Mouse (Mus musculus): ENCODE results near the gene Olfr1418. TPM values are rescaled to one million over a fixed set of nuclear protein-coding genes. Genes with fewer than 3 reads are reported as not detected.

Olfr1418 gene
- total RNA-seq (2015; ENCODE audit: low replicate concordance) (not detected in 2 replicates), total RNA-seq (2017; ENCODE audit: low replicate concordance) (not detected in 2 replicates)

DNA sequence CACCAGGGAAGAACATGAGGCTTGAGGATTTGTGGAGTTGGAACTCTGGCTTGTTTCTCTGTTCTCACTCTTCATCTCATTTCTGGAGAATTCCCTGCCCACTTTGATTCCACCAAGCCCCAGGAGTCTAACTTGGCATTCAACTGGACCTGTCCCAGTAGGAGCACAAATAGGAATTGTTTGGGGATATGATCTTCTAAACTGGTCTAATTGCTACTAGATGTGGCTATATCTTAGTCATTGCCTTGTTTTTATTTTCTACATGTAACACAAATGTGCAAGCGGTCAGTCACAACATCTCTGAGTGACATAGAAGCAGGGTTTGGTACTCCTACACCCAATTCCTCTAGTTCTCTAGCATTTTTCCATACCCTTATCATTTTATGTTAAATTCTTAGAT lies at the start of gene Olfr1418:
Gene Olfr1418, minus strand, starts transcription at position 101 of the 400 bp plus-strand sequence.
- ATAC-seq (replicated peaks; ENCODE audit: low FRiP score, poor library complexity, severe bottlenecking): no peak

DNA sequence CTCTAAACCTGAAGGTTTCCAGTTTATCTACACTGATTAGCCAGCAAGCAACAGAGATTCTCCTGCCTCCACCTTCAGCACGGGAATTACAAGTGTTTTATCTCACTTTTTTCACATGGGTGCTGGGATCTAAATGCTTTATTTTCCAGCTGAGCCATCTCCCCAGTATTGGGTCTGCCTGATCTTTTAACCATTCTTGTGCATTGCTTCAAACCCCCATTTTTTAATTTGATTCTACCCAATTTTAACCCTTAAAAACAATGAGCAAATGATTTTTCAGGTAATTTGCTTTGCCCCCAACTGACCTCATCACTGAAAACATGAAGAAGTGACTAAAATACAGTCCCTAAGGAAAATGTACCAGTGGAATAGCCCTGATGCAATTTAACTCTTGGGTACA lies 25.4 kb upstream of the Olfr1418 start, which contains the start of gene Olfr1420:
Gene Olfr1420, plus strand, starts transcription at position 301 of the 400 bp plus-strand sequence.
- no peak for ATAC-seq (replicated peaks; ENCODE audit: low FRiP score, poor library complexity, severe bottlenecking)

DNA sequence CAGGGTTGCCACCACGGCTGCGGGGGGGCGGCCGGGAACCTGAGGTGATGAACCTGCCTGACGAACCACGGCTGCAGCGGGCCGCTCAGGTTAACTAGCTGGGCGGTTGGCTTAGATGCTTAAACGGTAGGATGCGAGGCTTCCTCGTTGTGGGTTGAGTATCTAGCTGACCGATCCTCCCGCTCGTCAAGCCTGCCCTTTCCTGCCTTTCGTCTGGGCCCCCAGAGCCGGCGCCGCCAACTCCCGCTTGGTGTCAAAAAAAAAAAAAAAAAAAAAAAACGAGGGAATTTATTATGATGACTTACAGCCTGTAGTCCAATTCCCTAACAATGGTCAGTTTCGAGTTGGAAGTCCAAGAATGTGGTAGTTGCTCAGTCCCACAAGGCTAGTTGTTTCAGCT lies 17.5 kb upstream of the Olfr1418 start:
- ATAC-seq (replicated peaks; ENCODE audit: low FRiP score, poor library complexity, severe bottlenecking): peak; percentile 59; the same call in 1 of the 2 replicates

DNA sequence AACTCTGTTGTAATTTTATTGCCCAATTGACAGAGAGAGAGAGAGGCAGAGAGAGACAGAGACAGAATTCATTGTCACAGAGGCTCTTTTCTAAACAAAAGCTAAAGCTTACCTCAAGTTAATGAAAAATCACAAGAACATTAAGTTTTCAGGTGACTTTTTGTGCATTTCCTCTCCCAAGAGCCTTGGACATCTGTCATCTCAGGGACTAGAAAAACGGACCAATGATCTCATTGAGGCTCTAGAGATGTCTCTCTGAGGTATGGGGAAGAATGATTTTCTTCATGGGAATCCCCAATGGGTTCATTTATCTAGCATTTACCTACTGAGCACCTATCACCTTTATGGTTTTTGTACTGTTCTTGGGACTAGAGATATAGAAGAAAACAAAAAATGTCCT lies 14.1 kb upstream of the Olfr1418 start, which contains the start of gene Olfr1419:
Gene Olfr1419, minus strand, starts transcription at position 101 of the 400 bp plus-strand sequence.
- ATAC-seq (replicated peaks; ENCODE audit: low FRiP score, poor library complexity, severe bottlenecking): no peak

DNA sequence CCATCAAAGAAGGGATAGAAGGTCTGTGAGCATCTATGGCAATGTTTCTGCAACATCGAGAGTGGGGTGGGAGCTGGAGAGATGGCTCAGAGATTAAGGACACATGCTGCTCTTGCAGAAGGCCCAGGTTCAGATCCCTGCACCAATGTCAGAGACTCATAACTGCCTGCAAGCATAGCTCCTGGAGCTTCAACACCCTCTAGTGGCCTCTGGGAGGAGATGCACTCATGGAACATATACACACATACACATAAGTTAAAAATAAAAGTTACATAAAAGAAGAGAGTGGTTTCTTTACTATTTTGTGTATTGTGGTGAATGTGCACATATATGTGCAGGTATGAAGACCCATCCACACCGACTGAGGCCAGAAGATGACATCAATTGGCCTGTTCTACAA lies 7.0 kb upstream of the Olfr1418 start:
- no peak for ATAC-seq (replicated peaks; ENCODE audit: low FRiP score, poor library complexity, severe bottlenecking)

DNA sequence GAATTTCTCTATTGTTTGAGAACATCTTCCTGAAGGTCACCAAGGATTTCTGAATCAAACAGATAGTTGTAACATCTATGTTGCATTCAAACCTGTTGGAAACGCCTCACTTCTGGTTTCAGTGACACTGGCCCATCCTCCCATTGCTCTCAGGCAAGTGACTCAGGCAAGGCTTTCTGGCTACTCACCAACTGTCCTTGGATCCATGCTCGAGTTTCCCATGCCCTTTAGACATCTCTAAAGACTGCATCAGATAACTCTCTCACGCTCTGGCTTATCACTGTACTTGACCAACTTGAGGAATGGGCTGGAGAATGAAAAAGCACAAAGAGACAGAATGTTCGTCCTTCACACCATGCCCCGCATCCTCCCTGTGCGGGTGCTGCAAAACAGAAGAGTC lies 4.4 kb downstream of the Olfr1418 start:
- ATAC-seq (replicated peaks; ENCODE audit: low FRiP score, poor library complexity, severe bottlenecking): no peak

DNA sequence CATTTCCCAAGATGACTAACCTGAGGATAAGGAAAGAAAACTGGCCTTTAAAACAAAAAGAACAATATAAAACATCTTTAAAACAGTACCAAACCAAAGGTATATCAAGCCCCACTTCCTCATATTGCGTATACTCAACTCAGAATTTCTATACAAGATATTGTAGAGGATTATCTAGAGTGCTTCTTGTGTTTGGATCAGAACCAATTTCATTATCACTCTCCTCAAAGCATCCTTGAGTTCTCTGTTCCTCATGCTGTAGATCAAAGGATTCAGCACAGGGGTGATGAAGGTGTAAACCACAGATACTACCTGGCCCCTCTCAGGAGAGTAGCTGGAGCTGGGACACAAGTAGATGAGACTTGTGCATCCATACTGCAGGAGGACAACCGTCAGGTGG lies 6.0 kb downstream of the Olfr1418 start:
- no peak for ATAC-seq (replicated peaks; ENCODE audit: low FRiP score, poor library complexity, severe bottlenecking)

DNA sequence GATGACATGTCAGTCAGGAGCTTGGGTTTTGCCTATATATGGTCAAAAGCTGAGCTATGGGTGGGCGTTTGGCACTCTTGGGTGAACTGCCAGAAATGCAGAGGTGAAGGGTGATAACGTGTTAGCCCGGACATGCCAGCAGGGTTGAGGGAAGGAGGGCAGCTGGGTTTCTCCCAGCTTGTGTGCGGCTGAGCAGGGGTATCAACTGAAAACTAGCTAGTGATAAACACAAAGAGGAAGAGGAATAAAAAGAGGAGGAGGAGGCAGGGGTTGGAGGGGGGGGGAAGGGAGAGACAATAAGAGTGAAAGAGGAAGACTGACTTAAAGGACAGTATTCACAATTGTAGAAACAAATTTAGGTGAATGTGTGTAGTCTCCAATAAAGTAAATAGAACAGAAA lies 8.2 kb downstream of the Olfr1418 start:
- no peak for ATAC-seq (replicated peaks; ENCODE audit: low FRiP score, poor library complexity, severe bottlenecking)

DNA sequence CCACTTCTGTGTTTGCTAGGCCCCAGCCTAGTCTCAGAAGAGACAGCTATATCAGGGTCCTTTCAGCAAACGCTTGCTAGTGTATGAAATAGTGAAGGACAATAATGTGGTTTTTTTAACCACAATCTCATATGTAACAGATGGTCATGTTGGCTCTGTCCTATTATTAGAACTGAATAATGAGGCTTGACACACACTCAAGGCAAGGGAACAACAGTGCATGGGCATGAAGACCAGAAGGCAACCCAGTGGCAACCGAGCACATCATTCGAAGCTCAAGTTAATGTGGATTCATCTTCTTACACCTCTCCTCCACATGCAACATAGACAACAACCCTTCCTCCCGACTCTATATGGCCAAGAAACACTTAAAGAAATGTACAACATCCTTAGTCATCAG lies 14.5 kb downstream of the Olfr1418 start:
- ATAC-seq (replicated peaks; ENCODE audit: low FRiP score, poor library complexity, severe bottlenecking): no peak

DNA sequence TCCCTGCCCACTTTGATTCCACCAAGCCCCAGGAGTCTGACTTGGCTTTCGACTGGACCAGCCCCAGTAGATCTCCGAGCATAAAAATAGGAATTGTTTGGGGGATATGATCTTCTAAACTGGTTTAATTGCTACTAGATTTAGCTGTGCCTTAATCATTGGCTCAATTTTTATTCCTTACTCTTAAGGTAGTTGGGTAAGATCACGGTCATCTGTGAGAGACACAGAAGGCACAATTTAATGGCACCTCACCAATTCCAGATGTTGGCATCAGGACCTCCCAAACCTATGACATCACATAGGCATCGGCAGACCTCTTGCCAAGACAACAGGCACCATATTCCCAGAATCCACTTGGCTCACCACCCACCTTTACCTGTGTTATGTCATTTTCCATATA lies 21.7 kb downstream of the Olfr1418 start, which contains the start of gene Olfr1417:
Gene Olfr1417, minus strand, starts transcription at position 101 of the 400 bp plus-strand sequence.
- ATAC-seq (replicated peaks; ENCODE audit: low FRiP score, poor library complexity, severe bottlenecking): no peak

DNA sequence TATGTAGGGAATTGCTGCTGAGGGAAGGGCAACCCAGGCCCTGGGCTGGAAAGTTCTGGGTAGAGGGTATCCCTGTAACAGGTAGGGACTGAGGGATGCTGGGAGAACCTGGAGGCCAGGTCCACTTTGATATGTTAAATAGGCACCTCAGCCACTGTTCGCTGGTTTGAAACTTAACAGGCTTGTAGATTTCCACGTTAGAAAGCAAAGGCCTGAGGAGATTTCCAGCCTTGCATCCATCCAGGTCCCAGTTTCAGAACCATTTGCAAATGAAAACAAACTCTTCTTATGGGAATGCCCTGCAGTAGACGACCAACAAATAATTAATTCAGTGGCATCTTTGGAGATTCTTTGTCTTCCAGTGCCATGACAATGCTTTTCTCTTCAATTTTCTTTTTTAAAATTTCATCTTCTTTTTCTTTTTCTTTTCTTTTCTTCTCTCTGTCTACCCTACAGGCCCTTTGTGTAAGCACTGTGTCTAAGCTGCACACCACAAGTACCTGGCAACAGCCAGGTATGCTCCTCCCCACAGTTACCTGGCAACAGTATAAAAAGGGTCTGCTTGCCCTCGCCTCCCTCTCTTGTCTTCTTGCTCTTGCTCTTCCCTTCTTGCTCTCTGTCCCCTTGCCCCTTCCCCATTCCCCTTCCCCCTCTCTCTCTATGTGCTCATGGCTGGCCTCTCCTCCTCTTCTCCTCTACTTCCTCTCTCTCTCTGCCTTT lies 37.4 kb downstream of the Olfr1418 start:
- no peak for ATAC-seq (replicated peaks; ENCODE audit: low FRiP score, poor library complexity, severe bottlenecking)

DNA sequence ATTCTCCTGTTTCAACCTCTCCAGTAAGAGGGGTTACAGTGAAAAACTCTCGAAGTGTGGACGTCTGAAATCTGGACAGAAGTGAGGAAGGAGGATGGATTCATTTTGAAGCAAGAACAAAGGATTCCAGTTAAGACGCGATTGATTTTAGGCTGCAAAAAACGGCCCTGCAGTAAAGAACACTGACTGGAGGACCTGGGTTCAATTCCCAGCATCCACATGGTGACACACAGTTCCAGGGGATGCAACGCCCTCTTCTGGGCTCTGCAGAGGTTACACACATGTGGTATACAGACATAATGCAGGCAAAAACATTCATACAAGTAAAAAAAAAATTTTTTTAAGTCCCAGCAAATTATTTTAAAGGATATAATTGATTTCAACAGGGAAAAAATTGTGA lies 40.7 kb downstream of the Olfr1418 start:
- ATAC-seq (replicated peaks; ENCODE audit: low FRiP score, poor library complexity, severe bottlenecking): no peak

DNA sequence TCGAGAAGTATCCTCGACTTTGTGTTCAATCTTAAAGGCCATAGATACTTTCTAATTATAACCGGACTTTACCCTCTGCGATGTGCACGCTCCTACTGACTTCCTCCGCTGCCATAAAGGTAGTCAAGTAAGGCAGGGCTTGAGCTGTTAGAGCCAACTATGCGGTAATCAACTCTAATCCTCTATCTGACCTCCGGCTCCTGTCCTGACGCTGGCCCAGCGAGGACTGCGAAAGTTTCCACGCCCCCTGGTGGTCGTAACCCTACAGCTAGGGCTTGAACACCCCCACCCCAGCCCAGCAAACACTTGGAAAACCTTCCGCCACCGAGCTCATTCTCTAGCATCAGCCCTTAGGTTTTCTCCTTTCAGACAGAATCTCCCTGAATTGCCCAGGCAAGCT lies 41.1 kb downstream of the Olfr1418 start:
- no peak for ATAC-seq (replicated peaks; ENCODE audit: low FRiP score, poor library complexity, severe bottlenecking)

DNA sequence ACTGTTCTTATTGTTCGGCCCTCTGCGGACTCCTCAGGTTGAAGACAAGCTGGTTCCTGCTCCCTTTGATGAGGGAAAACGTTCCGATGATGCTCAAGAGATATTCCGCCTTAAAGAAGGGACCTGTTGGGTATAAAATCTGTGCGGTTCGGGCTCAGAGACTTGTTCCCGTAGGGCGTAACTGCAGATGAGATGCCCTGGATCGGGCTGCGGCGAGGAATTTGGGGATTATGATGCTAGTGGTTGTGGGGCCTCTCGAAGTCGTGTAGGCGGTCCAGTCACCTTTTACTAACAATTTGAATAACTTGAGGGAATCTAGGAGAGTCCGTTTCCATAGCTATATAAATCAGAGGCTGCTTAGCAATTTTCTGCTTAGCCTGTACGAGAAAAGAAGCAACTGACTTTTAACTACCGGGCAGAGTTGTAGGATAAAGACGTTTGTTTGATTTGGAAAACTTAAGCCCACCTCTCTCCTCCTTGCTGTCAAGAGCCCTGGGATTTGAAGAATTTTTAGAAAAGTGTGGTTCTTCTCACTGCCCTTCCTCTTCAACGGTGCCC lies 41.6 kb downstream of the Olfr1418 start, which contains the start of gene Stx3:
Gene Stx3, minus strand, starts transcription at position 261 of the 558 bp plus-strand sequence.
- ATAC-seq (replicated peaks; ENCODE audit: low FRiP score, poor library complexity, severe bottlenecking): no peak

DNA sequence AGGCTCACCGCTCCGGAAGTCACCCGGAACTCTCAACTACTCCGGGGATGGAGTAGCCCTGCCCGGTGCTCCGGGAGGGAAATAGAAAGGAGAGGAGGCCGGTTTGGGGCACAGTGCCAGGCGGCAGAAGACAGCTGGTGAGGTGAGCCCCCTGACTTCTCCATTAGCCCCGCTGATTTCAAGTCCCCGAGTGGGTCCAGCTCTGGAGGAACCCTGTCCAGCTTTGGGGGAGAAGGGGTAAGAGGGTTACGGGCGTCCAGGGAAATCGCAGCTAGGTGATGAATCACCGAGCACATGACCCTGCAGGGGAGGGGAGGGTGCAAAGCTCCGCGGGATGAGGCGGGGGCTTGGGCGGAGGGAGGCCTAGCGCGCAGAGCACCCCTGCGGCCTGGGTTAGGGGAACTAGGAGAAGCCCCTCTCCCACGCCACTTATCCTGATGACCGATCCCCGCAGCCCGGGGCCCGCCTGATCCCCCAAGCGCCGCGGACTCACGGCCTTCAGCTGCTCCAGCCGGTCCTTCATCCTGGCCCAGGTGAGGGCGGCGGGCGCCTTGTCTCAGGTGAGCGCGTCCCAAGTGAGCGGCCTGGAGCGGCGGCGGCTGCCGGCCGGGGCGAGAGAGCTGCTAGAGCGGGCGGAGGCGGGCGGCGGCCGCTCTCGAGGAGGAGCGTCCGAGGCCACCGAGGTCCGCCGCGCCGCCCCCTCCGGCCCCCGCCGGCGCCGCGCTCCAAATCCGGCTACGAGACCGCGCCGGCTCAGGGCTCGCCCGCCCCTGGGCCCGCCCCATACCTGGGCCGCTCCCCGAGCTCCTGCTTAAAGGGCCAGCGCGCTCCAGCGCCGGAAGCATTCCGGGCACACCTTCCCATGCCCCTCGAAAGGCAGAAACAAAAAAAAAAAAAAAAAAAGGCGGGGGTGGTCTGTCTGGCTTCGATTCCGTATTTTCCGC lies 42.4 kb downstream of the Olfr1418 start:
- ATAC-seq (replicated peaks; ENCODE audit: low FRiP score, poor library complexity, severe bottlenecking): no peak

DNA sequence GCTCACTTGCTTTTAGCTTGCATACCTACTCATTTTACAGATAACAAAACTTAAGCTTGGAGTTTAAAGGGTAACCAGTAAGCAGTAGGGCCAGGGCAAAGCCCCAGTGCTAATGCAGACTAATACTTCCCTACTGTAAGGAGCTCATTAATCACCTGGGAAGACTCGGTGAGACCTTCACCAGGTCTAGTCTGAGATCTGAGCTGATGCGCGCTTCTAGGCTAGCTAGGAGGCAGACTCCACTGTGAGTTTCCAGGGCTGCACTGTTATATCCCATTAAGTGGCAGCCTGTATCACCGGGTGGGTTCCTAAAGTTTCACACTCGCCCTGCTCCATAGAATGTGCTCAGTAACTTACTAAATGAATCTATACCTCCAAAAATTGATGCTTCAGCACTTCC lies 43.3 kb downstream of the Olfr1418 start:
- no peak for ATAC-seq (replicated peaks; ENCODE audit: low FRiP score, poor library complexity, severe bottlenecking)

DNA sequence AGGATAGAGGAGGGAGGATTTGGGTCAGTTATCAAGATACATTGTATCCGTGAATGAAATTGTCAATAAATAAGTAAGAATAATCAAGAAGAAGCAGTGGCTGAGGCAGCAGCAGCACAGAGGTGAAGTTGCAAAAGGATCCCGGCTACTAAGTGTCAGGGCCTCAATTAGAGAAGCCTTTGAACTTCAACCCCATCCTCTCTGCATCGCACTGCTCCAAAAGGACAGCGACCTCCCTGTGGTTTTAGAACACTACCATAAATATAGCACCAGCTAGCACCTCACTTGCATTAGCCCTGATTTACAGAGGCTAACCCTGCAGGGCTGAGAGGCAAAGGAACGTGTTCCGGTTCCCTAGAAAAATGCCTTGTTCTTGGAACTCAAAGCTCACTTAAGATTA lies 44.2 kb downstream of the Olfr1418 start:
- no peak for ATAC-seq (replicated peaks; ENCODE audit: low FRiP score, poor library complexity, severe bottlenecking)

DNA sequence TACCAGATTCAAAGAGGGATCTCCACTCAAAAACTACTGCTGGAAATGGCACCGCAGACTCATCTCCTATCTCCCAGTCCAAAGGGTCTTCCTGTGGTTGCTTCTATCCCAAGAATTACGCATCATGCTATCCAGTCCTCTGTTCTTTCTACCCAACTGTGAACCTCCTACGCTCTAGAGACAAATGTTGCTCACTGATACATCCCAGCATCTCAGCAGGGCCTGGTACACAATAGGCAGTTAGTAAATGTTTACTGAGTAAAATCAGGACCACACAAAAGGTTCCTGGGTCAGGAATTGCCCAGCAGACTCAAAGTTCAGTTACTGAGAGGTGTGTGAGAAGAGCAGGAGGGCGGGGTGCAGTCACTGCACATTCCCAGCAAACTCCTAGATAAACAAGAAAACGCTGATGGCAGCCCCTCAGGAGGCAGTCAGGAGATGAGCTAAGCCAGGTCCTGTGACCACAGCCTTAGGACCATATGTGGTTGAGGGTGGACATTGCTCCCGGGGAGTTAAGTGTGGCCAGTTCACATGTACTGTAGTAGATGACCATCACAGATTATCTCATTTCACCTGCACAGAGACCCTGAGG lies 46.0 kb downstream of the Olfr1418 start:
- no peak for ATAC-seq (replicated peaks; ENCODE audit: low FRiP score, poor library complexity, severe bottlenecking)

DNA sequence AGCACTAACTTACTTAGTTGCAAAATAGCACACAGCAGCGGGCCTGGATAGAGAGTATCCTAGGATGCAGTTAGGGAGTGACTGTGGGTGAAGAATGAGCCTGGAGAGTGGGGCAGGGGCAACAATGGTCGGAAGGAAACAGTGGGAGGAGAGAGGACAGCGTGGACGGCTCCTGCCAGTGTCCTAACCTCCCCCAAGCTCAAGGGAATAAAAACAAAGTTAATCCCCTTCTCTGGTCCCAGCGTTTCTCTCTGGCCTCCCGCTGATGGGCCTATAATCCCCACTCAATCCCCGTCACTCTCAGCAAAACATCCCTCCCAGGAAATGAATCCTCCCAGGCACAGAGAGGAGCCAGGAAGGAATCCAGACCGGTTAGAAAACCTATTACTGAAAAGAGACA lies 47.2 kb downstream of the Olfr1418 start:
- ATAC-seq (replicated peaks; ENCODE audit: low FRiP score, poor library complexity, severe bottlenecking): no peak

DNA sequence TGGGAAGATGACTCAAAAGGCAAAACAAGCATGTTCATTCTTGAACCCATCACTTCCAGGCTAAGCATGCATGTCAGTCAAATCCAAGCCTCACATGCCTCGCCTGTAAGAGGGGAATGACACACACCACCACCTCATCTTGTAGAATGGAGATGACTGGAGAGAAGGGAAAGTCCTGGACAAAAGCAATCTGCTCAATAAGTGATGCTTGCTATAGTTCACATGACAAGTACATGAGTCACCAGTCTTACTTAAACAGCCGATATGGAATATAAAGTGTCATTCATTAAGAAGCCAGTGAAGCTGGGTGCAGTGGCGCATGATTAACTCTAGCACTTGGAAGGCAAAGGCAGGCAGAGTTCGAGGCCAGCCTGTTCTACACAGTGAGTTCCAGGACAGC lies 47.7 kb downstream of the Olfr1418 start:
- no peak for ATAC-seq (replicated peaks; ENCODE audit: low FRiP score, poor library complexity, severe bottlenecking)
